Mouse (Mus musculus) G1E (cell line): ENCODE results near the gene Sugp2. TPM values are rescaled to one million over a fixed set of nuclear protein-coding genes. Genes with fewer than 3 reads are reported as not detected.

ENCODE experiments used
- ATAC-seq: 2 replicates; pipeline ENCODE4 v1.8.0; 2016; ENCODE audit warnings: mild to moderate bottlenecking; ENCODE audit not compliant: insufficient number of reproducible peaks, poor library complexity, low FRiP score, severe bottlenecking; ENCODE audit errors: extremely low read depth
- DNase-seq: peaks from one replicate; pipeline ENCODE4 v3.0.0; 2012; ENCODE audit warnings: low spot score
- H3K27me3 ChIP-seq: 2 replicates; pipeline ENCODE4 v1.6.1; 2012; ENCODE audit warnings: mild to moderate bottlenecking, low read length, inconsistent platforms; ENCODE audit not compliant: insufficient read depth
- H3K36me3 ChIP-seq: replicated peaks from 2 replicates; pipeline ENCODE3; 2012; ENCODE audit warnings: mild to moderate bottlenecking, inconsistent platforms
- H3K4me1 ChIP-seq: 2 replicates; pipeline ENCODE4 v1.6.1; 2012; ENCODE audit warnings: low read depth, low read length, inconsistent platforms, mixed read lengths; ENCODE audit not compliant: insufficient read depth
- H3K4me3 ChIP-seq: 2 replicates; pipeline ENCODE4 v1.5.1; 2012; ENCODE audit warnings: low read depth, mild to moderate bottlenecking, inconsistent platforms, low read length, moderate library complexity, mixed read lengths
- H3K9me3 ChIP-seq: replicated peaks from 2 replicates; pipeline ENCODE4 v1.6.1; 2012; ENCODE audit warnings: inconsistent platforms
- CTCF ChIP-seq: IDR thresholded peaks from 2 replicates; pipeline ENCODE4 v1.5.1; 2012; ENCODE audit warnings: low read depth, low read length, inconsistent platforms, mixed read lengths
- GATA1 ChIP-seq: IDR thresholded peaks from 2 replicates; pipeline ENCODE4 v1.6.1; 2012; ENCODE audit warnings: borderline replicate concordance, low read length, inconsistent platforms, mixed read lengths
- GATA2 ChIP-seq: IDR thresholded peaks from 2 replicates; pipeline ENCODE4 v1.6.1; 2012; ENCODE audit warnings: low read depth, low read length, inconsistent platforms, borderline replicate concordance
- POLR2AphosphoS5 ChIP-seq: IDR thresholded peaks from 2 replicates; pipeline ENCODE4 v1.6.1; 2012; ENCODE audit warnings: low read depth, low read length, inconsistent platforms; ENCODE audit not compliant: insufficient replicate concordance
- TAL1 ChIP-seq: conservative IDR thresholded peaks from 2 replicates; pipeline ENCODE4 v1.6.1; 2012; ENCODE audit warnings: low read depth, low read length, inconsistent platforms, mixed read lengths
- polyA plus RNA-seq: library from polyadenylated mRNA; stranded (reverse); fragments of >175 nt; gene quantifications from 2 replicates; pipeline ENCODE4 v1.2.3, GENCODE M21; 2012
- total RNA-seq, 2 experiments: library from RNA; stranded (forward) in 1 of 2; stranded (reverse) in 1 of 2; fragments of 200-1000 nt in 1 of 2; fragments of >200 nt in 1 of 2; fragmentation: Nextera tagmentation in 1 of 2; gene quantifications; 2 replicates each; pipeline ENCODE4 v1.2.3; 2014 to 2017

The Sugp2 gene
- total RNA-seq (2014; fragmentation: Nextera tagmentation) = 16.5 and 32.5 TPM in 2 replicates
- total RNA-seq (2017) = 22.7 and 27.8 TPM in 2 replicates
- 26.5 and 30.9 TPM in 2 replicates for polyA plus RNA-seq

GRCm38 (mm10) chr8:70234080-70234780 lies at the start of gene Sugp2, which contains the start of gene Armc6:
Gene Sugp2, plus strand, starts transcription at chr8:70234226.
Gene Armc6, minus strand, starts transcription at chr8:70234466.
- H3K36me3 ChIP-seq = peaks cover 57% of the 10 kb centered on the region
- DNase-seq = peak; percentile 93
- H3K9me3 ChIP-seq = no peaks in the 10 kb centered on the region
- H3K4me1 ChIP-seq = peaks cover 50% of the 10 kb centered on the region
- H3K4me3 ChIP-seq = peak within 1 kb of the TSS; percentile 79
- H3K27me3 ChIP-seq = no peaks in the 10 kb centered on the region; the same call in 1 of the 2 replicates
- TF ChIP-seq POLR2AphosphoS5 (no peak), CTCF (no peak), TAL1 (no peak)
- peak; percentile 59 for ATAC-seq

GRCm38 (mm10) chr8:70188707-70189106 lies 45.3 kb upstream of the Sugp2 start:
- H3K27me3 ChIP-seq = no peaks in the 10 kb centered on the region
- peaks cover 95% of the 10 kb centered on the region for H3K36me3 ChIP-seq
- H3K9me3 ChIP-seq = no peaks in the 10 kb centered on the region
- TF ChIP-seq CTCF = no peak
- no peak for TF ChIP-seq GATA2
- TF ChIP-seq TAL1 = no peak
- no peak for TF ChIP-seq GATA1
- no peak for TF ChIP-seq POLR2AphosphoS5
- no peak for ATAC-seq
- no peak overlapping the region for H3K4me3 ChIP-seq
- H3K4me1 ChIP-seq = peaks cover 4% of the 10 kb centered on the region; the same call in 1 of the 2 replicates
- DNase-seq = no peak

GRCm38 (mm10) chr8:70193238-70193637 lies 40.8 kb upstream of the Sugp2 start:
- Histone ChIP-seq H3K9me3 (no peaks in the 10 kb centered on the region), H3K27me3 (no peaks in the 10 kb centered on the region), H3K4me3 (no peak overlapping the region), H3K4me1 (no peaks in the 10 kb centered on the region; the same call in 1 of the 2 replicates), H3K36me3 (peaks cover 91% of the 10 kb centered on the region)
- TF ChIP-seq TAL1 (no peak), CTCF (no peak), GATA2 (no peak), POLR2AphosphoS5 (no peak), GATA1 (no peak)
- DNase-seq (no peak), ATAC-seq (no peak)

DNA sequence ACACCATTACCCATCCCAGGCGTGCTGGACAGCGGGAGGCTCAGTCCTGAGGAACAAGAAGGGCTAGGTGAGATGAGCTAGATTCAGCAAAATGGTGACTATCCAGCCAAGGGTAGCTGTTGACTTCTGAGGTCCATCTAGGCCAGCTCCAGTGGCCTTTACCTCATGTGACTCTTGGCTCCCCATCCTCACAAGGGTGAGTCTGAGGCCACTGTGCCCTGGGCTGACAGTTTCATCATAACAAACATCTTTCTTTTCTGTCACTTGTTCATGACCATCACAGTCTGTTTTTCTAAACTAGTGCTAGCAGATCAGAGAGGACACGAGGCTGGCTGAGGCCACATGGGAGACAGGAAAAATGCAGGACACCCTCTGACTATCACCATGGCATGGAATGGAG lies 39.8 kb upstream of the Sugp2 start:
- no peaks in the 10 kb centered on the region for H3K27me3 ChIP-seq
- peaks cover 87% of the 10 kb centered on the region for H3K36me3 ChIP-seq
- DNase-seq = no peak
- ATAC-seq = no peak
- H3K9me3 ChIP-seq = no peaks in the 10 kb centered on the region
- H3K4me3 ChIP-seq = no peak overlapping the region
- TF ChIP-seq TAL1 (no peak), GATA2 (no peak), POLR2AphosphoS5 (no peak), CTCF (no peak), GATA1 (no peak)
- no peaks in the 10 kb centered on the region; the same call in 1 of the 2 replicates for H3K4me1 ChIP-seq

GRCm38 (mm10) chr8:70195762-70196161 lies 38.3 kb upstream of the Sugp2 start:
- TF ChIP-seq TAL1 = no peak
- TF ChIP-seq POLR2AphosphoS5 = no peak
- no peak for TF ChIP-seq GATA1
- TF ChIP-seq GATA2 = no peak
- TF ChIP-seq CTCF = no peak
- Histone ChIP-seq H3K9me3 (no peaks in the 10 kb centered on the region), H3K4me1 (peaks cover 9% of the 10 kb centered on the region), H3K4me3 (no peak overlapping the region), H3K27me3 (no peaks in the 10 kb centered on the region), H3K36me3 (peaks cover 86% of the 10 kb centered on the region)
- ATAC-seq (no peak), DNase-seq (no peak)

DNA sequence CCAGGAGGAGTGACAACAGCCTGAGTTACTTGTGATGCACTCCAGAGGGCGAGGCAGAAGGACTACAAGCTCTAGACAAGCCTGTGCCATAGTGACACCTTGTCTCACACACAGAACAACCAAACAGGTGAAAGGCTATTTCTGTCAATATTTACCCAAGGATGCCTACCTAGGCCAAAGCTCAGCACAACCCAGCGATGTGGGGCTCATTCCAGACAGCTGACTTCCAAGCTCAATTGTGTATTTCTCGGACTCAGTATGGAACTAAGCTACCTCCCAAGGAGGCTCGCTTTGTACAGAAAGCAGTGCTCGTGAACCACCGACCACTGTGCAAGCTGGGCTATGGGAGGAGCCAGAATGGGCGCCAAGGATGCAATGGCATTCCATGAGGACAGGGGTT lies 36.4 kb upstream of the Sugp2 start:
- TF ChIP-seq TAL1 (no peak), CTCF (no peak), POLR2AphosphoS5 (no peak), GATA2 (no peak), GATA1 (no peak)
- DNase-seq = no peak
- peaks cover 27% of the 10 kb centered on the region for H3K4me1 ChIP-seq

More for the DNA sequence above, 36.4 kb upstream of the Sugp2 start:
- Histone ChIP-seq H3K9me3 (no peaks in the 10 kb centered on the region), H3K27me3 (no peaks in the 10 kb centered on the region), H3K36me3 (peaks cover 73% of the 10 kb centered on the region), H3K4me3 (no peak overlapping the region)
- ATAC-seq = no peak
